In the genomic region with DNA sequence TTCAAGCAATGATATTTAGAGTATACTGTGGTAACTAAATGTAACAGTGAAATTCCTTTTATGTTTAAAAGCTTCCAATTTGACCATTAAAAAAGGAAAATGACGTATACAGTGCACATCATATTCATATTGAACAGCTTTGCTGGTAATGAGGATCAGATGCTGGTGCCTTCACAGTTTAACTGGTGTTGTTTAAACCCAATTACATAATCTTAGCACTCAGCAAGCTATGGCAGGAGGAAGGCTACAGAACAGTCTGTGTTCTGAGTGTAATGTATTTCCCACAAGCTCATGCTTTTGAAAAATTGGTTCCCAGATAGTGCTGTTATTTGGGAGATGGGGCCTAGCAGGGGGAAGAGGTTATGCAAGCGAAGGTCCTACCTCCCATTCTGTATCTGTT, we compare ENCODE assay signal across 23 mouse cellular contexts.
"Had no signal": no experiment of that assay in that cellular context is flagged by ENCODE, and none has a peak within 500 bp of the region (broad histone marks: within the 10 kb centered on the region; RNA-seq: fewer than 3 reads in every experiment).

No protein-coding gene starts in this region.

- H3K36me3 ChIP-seq: kidney, embryonic 15.5 days; limb, embryonic 12.5 days; liver, embryonic 12.5 days; liver, embryonic 15.5 days; lung, embryonic 15.5 days; midbrain, embryonic 10.5 days; midbrain, embryonic 13.5 days; neural tube, embryonic 12.5 days; neural tube, embryonic 15.5 days had no signal

- H3K4me2 ChIP-seq: kidney, embryonic 15.5 days; limb, embryonic 12.5 days; liver, embryonic 12.5 days; liver, embryonic 15.5 days; lung, embryonic 15.5 days; midbrain, embryonic 13.5 days; neural tube, embryonic 12.5 days; neural tube, embryonic 15.5 days had no signal

- H3K4me3 ChIP-seq: kidney, embryonic 15.5 days; left cerebral cortex, adult 2 months; limb, embryonic 12.5 days; liver, embryonic 12.5 days; liver, embryonic 15.5 days; lung, embryonic 15.5 days; megakaryocyte, embryonic 14.5 days; midbrain, embryonic 10.5 days; midbrain, embryonic 13.5 days; neural tube, embryonic 12.5 days; neural tube, embryonic 15.5 days had no signal

- H3K9ac ChIP-seq: kidney, embryonic 15.5 days; limb, embryonic 12.5 days; liver, embryonic 12.5 days; liver, embryonic 15.5 days; lung, embryonic 15.5 days; midbrain, embryonic 13.5 days; neural tube, embryonic 12.5 days; neural tube, embryonic 15.5 days had no signal

- H3K27ac ChIP-seq: kidney, embryonic 15.5 days; left cerebral cortex, adult 2 months; limb, embryonic 12.5 days; liver, embryonic 12.5 days; liver, embryonic 15.5 days; lung, embryonic 15.5 days; midbrain, embryonic 10.5 days; midbrain, embryonic 13.5 days; neural tube, embryonic 12.5 days; neural tube, embryonic 15.5 days; stomach, postnatal 0 days had no signal

- H3K9me3 ChIP-seq: kidney, embryonic 15.5 days; limb, embryonic 12.5 days; liver, embryonic 12.5 days; liver, embryonic 15.5 days; lung, embryonic 15.5 days; megakaryocyte, embryonic 14.5 days; midbrain, embryonic 10.5 days; midbrain, embryonic 13.5 days; neural tube, embryonic 12.5 days; neural tube, embryonic 15.5 days had no signal

- H3K27me3 ChIP-seq: kidney, embryonic 15.5 days; limb, embryonic 12.5 days; liver, embryonic 12.5 days; liver, embryonic 15.5 days; lung, embryonic 15.5 days; megakaryocyte, embryonic 14.5 days; midbrain, embryonic 13.5 days; neural tube, embryonic 12.5 days; neural tube, embryonic 15.5 days had no signal

- H3K4me1 ChIP-seq: kidney, embryonic 15.5 days; limb, embryonic 12.5 days; liver, embryonic 12.5 days; liver, embryonic 15.5 days; lung, embryonic 15.5 days; megakaryocyte, embryonic 14.5 days; midbrain, embryonic 10.5 days; midbrain, embryonic 13.5 days; neural tube, embryonic 12.5 days; neural tube, embryonic 15.5 days had no signal

- ATAC-seq: liver, embryonic 12.5 days had no signal

- DNase-seq: kidney, postnatal 10 days; kidney, postnatal 36 days; layer of hippocampus, postnatal 36 days; liver; lung, adult 18-20 months; lung, postnatal 10 days; lung, postnatal 36 days; right cerebral cortex, adult 18-20 months; right cerebral cortex, postnatal 14 days; right cerebral cortex, postnatal 4 days; thymus, postnatal 25 days had no signal
